Mouse (Mus musculus): ENCODE results near the gene Ap3b1. TPM values are rescaled to one million over a fixed set of nuclear protein-coding genes. Genes with fewer than 3 reads are reported as not detected.

Gene Ap3b1
- polyA plus RNA-seq, 1 experiment: 23.0 TPM

- Histone ChIP-seq H3K27ac (ENCODE audit: control insufficient read depth, insufficient read depth, low read depth, low read length, poor library complexity) (no peak overlapping the region), H3K4me3 (replicated peaks; ENCODE audit: control insufficient read depth, low read depth, low read length) (no peak overlapping the region), H3K4me1 (ENCODE audit: control insufficient read depth, insufficient read depth, low read length) (no peaks in the 10 kb centered on the region)
- TF ChIP-seq CTCF (IDR thresholded peaks at IDR 0.05; ENCODE audit: control insufficient read depth, insufficient read depth, low read length): no peak
- no peak for TF ChIP-seq POLR2A (IDR thresholded peaks at IDR 0.05; ENCODE audit: borderline replicate concordance, control insufficient read depth, low read depth, low read length)
- 90% methylated on average over 11 of the region's 11 CpGs for WGBS
These were observed 202.1 kb downstream of the Ap3b1 start for GRCm38 (mm10) chr13:94560878-94561277.

GRCm38 (mm10) chr13:94562652-94563339 is 204.0 kb downstream of the Ap3b1 start:
- Histone ChIP-seq H3K4me1 (ENCODE audit: control insufficient read depth, insufficient read depth, low read length) (no peaks in the 10 kb centered on the region), H3K4me3 (replicated peaks; ENCODE audit: control insufficient read depth, low read depth, low read length) (no peak overlapping the region), H3K27ac (ENCODE audit: control insufficient read depth, insufficient read depth, low read depth, low read length, poor library complexity) (no peak overlapping the region)
- WGBS: 91% methylated on average over 9 of the region's 9 CpGs
- TF ChIP-seq POLR2A (IDR thresholded peaks at IDR 0.05; ENCODE audit: borderline replicate concordance, control insufficient read depth, low read depth, low read length) (no peak), CTCF (IDR thresholded peaks at IDR 0.05; ENCODE audit: control insufficient read depth, insufficient read depth, low read length) (no peak)

GRCm38 (mm10) chr13:94563836-94564235 is 205.1 kb downstream of the Ap3b1 start:
- Histone ChIP-seq H3K4me1 (ENCODE audit: control insufficient read depth, insufficient read depth, low read length) (no peaks in the 10 kb centered on the region), H3K27ac (ENCODE audit: control insufficient read depth, insufficient read depth, low read depth, low read length, poor library complexity) (no peak overlapping the region), H3K4me3 (replicated peaks; ENCODE audit: control insufficient read depth, low read depth, low read length) (no peak overlapping the region)
- no peak for TF ChIP-seq CTCF (IDR thresholded peaks at IDR 0.05; ENCODE audit: control insufficient read depth, insufficient read depth, low read length)
- no peak for TF ChIP-seq POLR2A (IDR thresholded peaks at IDR 0.05; ENCODE audit: borderline replicate concordance, control insufficient read depth, low read depth, low read length)
- 94% methylated on average over 8 of the region's 8 CpGs for WGBS

GRCm38 (mm10) chr13:94564351-94564994 is 205.7 kb downstream of the Ap3b1 start:
- no peak overlapping the region for H3K27ac ChIP-seq (ENCODE audit: control insufficient read depth, insufficient read depth, low read depth, low read length, poor library complexity)
- H3K4me3 ChIP-seq (replicated peaks; ENCODE audit: control insufficient read depth, low read depth, low read length): no peak overlapping the region
- TF ChIP-seq POLR2A (IDR thresholded peaks at IDR 0.05; ENCODE audit: borderline replicate concordance, control insufficient read depth, low read depth, low read length) (no peak), CTCF (IDR thresholded peaks at IDR 0.05; ENCODE audit: control insufficient read depth, insufficient read depth, low read length) (no peak)
- 92% methylated on average over 13 of the region's 13 CpGs for WGBS
- H3K4me1 ChIP-seq (ENCODE audit: control insufficient read depth, insufficient read depth, low read length): no peaks in the 10 kb centered on the region

- TF ChIP-seq CTCF (IDR thresholded peaks at IDR 0.05; ENCODE audit: control insufficient read depth, insufficient read depth, low read length) (no peak), POLR2A (IDR thresholded peaks at IDR 0.05; ENCODE audit: borderline replicate concordance, control insufficient read depth, low read depth, low read length) (no peak)
- WGBS: 93% methylated on average over 14 of the region's 14 CpGs
- Histone ChIP-seq H3K4me3 (replicated peaks; ENCODE audit: control insufficient read depth, low read depth, low read length) (no peak overlapping the region), H3K4me1 (ENCODE audit: control insufficient read depth, insufficient read depth, low read length) (no peaks in the 10 kb centered on the region), H3K27ac (ENCODE audit: control insufficient read depth, insufficient read depth, low read depth, low read length, poor library complexity) (no peak overlapping the region)
These were observed 206.4 kb downstream of the Ap3b1 start for GRCm38 (mm10) chr13:94565176-94565575.

- no peaks in the 10 kb centered on the region for H3K4me1 ChIP-seq (ENCODE audit: control insufficient read depth, insufficient read depth, low read length)
- no peak overlapping the region for H3K4me3 ChIP-seq (replicated peaks; ENCODE audit: control insufficient read depth, low read depth, low read length)
- no peak overlapping the region for H3K27ac ChIP-seq (ENCODE audit: control insufficient read depth, insufficient read depth, low read depth, low read length, poor library complexity)
- 85% methylated on average over 9 of the region's 9 CpGs for WGBS
- no peak for TF ChIP-seq POLR2A (IDR thresholded peaks at IDR 0.05; ENCODE audit: borderline replicate concordance, control insufficient read depth, low read depth, low read length)
- TF ChIP-seq CTCF (IDR thresholded peaks at IDR 0.05; ENCODE audit: control insufficient read depth, insufficient read depth, low read length): no peak
These were observed 206.9 kb downstream of the Ap3b1 start for GRCm38 (mm10) chr13:94565616-94566015.

- WGBS: 58% methylated on average over 6 of the region's 6 CpGs
- Histone ChIP-seq H3K4me1 (ENCODE audit: control insufficient read depth, insufficient read depth, low read length) (no peaks in the 10 kb centered on the region), H3K27ac (ENCODE audit: control insufficient read depth, insufficient read depth, low read depth, low read length, poor library complexity) (no peak overlapping the region), H3K4me3 (replicated peaks; ENCODE audit: control insufficient read depth, low read depth, low read length) (no peak overlapping the region)
- no peak for TF ChIP-seq POLR2A (IDR thresholded peaks at IDR 0.05; ENCODE audit: borderline replicate concordance, control insufficient read depth, low read depth, low read length)
These were observed 209.0 kb downstream of the Ap3b1 start for GRCm38 (mm10) chr13:94567739-94568138.

- no peak overlapping the region for H3K4me3 ChIP-seq (replicated peaks; ENCODE audit: control insufficient read depth, low read depth, low read length)
- TF ChIP-seq POLR2A (IDR thresholded peaks at IDR 0.05; ENCODE audit: borderline replicate concordance, control insufficient read depth, low read depth, low read length): no peak
- no peak for TF ChIP-seq CTCF (IDR thresholded peaks at IDR 0.05; ENCODE audit: control insufficient read depth, insufficient read depth, low read length)
- 82% methylated on average over 10 of the region's 10 CpGs for WGBS
- H3K27ac ChIP-seq (ENCODE audit: control insufficient read depth, insufficient read depth, low read depth, low read length, poor library complexity): no peak overlapping the region
- H3K4me1 ChIP-seq (ENCODE audit: control insufficient read depth, insufficient read depth, low read length): no peaks in the 10 kb centered on the region
These were observed 212.2 kb downstream of the Ap3b1 start for GRCm38 (mm10) chr13:94571001-94571400.

Measured in bone marrow, adult 2 months (tissue).